Mouse (Mus musculus) intestine, embryonic 16.5 days (tissue): ENCODE measurements around the gene Sptlc2. TPM values are rescaled to one million over a fixed set of nuclear protein-coding genes. Genes with fewer than 3 reads are reported as not detected.
"Not testable (repeated sequence)": the region's sequence is repeated elsewhere in the genome, so short reads cannot be mapped to it uniquely, and the experiment has no call there.

Source experiments
- ATAC-seq: fragments of 200-750 bp; cut with Nextera tagmentation; 2 replicates; pipeline ENCODE4 v1.8.0; 2017; ENCODE audit warnings: moderate TSS enrichment, moderate library complexity
- H3K27ac ChIP-seq: fragments of 300-500 bp; sonication (generic); 2 replicates; pipeline ENCODE4 v1.5.1; 2014; ENCODE audit warnings: mild to moderate bottlenecking, low read length
- H3K27me3 ChIP-seq: fragments of 300-500 bp; sonication (generic); replicated peaks from 2 replicates; pipeline ENCODE4 v1.6.1; 2014; ENCODE audit warnings: low read length, control low read depth, mixed read lengths; ENCODE audit not compliant: control insufficient read depth, insufficient read depth
- H3K36me3 ChIP-seq: fragments of 300-500 bp; sonication (generic); 2 replicates; pipeline ENCODE4 v1.6.1; 2014; ENCODE audit warnings: low read length, control low read depth; ENCODE audit not compliant: control insufficient read depth, insufficient read depth
- H3K4me1 ChIP-seq: fragments of 300-500 bp; sonication (generic); 2 replicates; pipeline ENCODE4 v1.6.1; 2014; ENCODE audit warnings: low read length, control low read depth, mixed read lengths; ENCODE audit not compliant: control insufficient read depth, insufficient read depth
- H3K4me2 ChIP-seq: fragments of 300-500 bp; sonication (generic); 2 replicates; pipeline ENCODE4 v1.6.1; 2014; ENCODE audit warnings: low read depth, low read length, control low read depth
- H3K4me3 ChIP-seq: fragments of 300-500 bp; sonication (generic); 2 replicates; pipeline ENCODE4 v1.5.1; 2014; ENCODE audit warnings: mild to moderate bottlenecking, low read length
- H3K9ac ChIP-seq: fragments of 300-500 bp; sonication (generic); 2 replicates; pipeline ENCODE4 v1.6.1; 2014; ENCODE audit warnings: low read depth, low read length
- H3K9me3 ChIP-seq: fragments of 300-500 bp; sonication (generic); 2 replicates; pipeline ENCODE4 v1.6.1; 2016; ENCODE audit warnings: low read length, control low read depth; ENCODE audit not compliant: control insufficient read depth
- WGBS: fragments of 180-500 bp; shearing (Covaris S2); extraction: QIAGEN DNeasy Blood & Tissue Kit; methylation state at CpG from one replicate; pipeline ENCODE4 v1.1.7; 2014; 5-methylcytosine and 5-hydroxymethylcytosine counted together
- polyA plus RNA-seq: library from polyadenylated mRNA; unstranded; fragments of >200 nt; fragmentation: Nextera tagmentation; extraction: Ambion mirVana; gene quantifications from 2 replicates; pipeline ENCODE4 v1.2.1, GENCODE M21; 2015

Sptlc2 gene
- polyA plus RNA-seq, 1 experiment from 2014 or later: 126 TPM

DNA sequence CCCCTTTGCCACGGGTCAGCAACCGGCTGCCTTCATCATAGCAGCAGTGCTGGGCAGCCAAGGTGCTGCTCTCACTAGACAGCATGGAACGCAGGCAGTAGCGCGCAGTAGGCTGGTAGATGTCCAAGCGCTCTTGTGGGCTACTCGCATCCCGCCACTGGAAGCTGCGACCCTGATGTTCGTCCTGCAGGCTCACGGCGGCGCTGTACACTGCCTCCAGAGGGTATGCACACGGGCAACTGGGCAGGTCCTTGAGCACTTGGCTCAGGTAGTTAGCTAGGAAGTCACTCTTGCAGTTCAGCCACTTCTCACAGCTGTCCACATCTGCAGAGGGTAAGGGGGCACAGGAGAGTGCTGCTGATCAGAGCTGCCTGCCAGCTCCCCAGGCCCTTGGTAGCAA, 108.3 kb downstream of the Sptlc2 start:
- peaks cover 3% of the 10 kb centered on the region; the same call in 1 of the 2 replicates for H3K36me3 ChIP-seq
- no peaks in the 10 kb centered on the region for H3K27me3 ChIP-seq
- no peak overlapping the region for H3K27ac ChIP-seq
- H3K4me3 ChIP-seq: no peak overlapping the region
- 47% methylated on average over 14 of the region's 14 CpGs for WGBS
- H3K4me2 ChIP-seq: no peak overlapping the region
- H3K9ac ChIP-seq: no peak overlapping the region
- no peaks in the 10 kb centered on the region for H3K9me3 ChIP-seq
- peaks cover 12% of the 10 kb centered on the region for H3K4me1 ChIP-seq
- peak; percentile 13 for ATAC-seq

DNA sequence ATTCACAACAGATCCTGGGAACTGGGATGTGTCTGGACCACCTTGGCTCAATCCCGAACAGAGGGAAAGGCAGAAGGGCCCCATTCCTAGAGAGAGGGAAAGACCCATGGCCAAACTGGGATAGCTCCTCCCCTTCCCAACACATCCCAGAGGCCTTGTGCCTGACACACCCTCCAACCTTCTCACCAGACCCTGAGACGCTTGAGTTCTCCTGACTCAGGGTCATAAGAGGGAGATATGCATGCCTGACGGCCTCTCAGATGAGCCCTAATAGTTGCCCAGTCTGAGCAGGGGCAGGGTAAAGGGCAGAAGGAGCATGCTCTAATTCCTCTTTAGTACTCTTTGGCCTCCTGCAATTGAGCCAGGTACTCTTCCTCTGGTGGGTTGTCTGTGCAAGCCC, 108.8 kb downstream of the Sptlc2 start:
- Histone ChIP-seq H3K27ac (no peak overlapping the region), H3K36me3 (peaks cover 4% of the 10 kb centered on the region), H3K27me3 (no peaks in the 10 kb centered on the region), H3K9me3 (no peaks in the 10 kb centered on the region), H3K4me3 (no peak overlapping the region), H3K4me2 (no peak overlapping the region), H3K9ac (no peak overlapping the region), H3K4me1 (peaks cover 12% of the 10 kb centered on the region)
- peak; percentile 78 for ATAC-seq
- 46% methylated on average over 3 of the region's 3 CpGs for whole genome bisulfite sequencing

DNA sequence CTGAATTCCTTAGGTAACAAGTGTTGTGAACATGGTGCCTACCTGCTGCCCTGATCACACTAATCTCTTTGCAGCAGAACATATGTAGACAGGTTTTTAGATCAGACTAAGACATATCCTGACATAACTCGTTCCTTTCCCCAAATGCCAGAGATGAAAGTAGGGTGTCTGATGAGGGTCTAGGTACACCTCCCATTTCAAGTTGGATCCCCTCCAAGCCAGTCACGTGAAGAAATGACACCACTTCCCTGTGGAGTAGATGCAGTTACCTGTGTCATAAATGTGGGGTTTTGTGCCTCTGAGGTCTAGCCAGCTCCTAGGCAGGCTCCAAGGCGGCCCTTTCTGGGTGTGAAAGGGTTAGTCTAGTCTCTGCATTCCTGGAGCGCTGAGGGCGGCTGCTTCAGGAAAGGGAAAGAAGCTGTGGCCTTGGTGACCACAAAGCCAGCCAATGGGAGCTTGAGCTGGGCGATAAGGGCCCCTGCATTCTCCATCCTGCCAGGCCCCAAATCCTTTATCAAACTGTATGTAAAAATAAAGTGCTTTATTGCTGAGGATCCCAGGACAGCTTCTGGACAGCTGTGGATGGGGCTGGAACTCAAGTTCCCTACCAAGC, 109.9 kb downstream of the Sptlc2 start:
- H3K4me3 ChIP-seq: no peak overlapping the region
- H3K36me3 ChIP-seq: peaks cover 10% of the 10 kb centered on the region
- peaks cover 12% of the 10 kb centered on the region for H3K4me1 ChIP-seq
- peak; percentile 66 for ATAC-seq
- WGBS: 13% methylated on average over 6 of the region's 6 CpGs
- no peaks in the 10 kb centered on the region for H3K27me3 ChIP-seq
- no peaks in the 10 kb centered on the region for H3K9me3 ChIP-seq
- H3K27ac ChIP-seq: peak overlapping the region; percentile 27; the same call in 1 of the 2 replicates
- no peak overlapping the region for H3K4me2 ChIP-seq
- H3K9ac ChIP-seq: no peak overlapping the region

DNA sequence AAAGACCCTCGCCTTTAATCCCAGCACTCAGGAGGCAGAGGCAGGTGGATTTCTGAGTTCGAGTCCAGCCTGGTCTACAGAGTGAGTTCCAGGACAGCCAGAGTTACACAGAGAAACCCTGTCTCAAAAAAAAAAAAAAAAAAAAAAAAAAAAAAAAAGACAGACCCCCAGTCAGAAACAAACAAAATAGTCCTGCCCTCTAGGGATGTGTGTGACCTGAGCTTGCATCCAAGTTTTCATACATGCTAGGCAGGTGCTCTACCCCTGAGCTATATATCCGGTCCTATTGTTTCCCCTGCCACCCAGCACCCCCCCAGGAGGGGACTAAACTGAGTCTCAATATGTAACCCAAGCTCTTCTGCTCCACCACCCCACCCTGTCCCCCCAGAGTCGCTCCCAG, 110.9 kb downstream of the Sptlc2 start:
- not testable (repeated sequence) for H3K9ac ChIP-seq, H3K27me3 ChIP-seq, ATAC-seq, H3K4me2 ChIP-seq, H3K27ac ChIP-seq, H3K4me3 ChIP-seq, H3K9me3 ChIP-seq
- WGBS: 85% methylated on average over 4 of the region's 4 CpGs
- Histone ChIP-seq H3K4me1 (peaks cover 12% of the 10 kb centered on the region), H3K36me3 (peaks cover 19% of the 10 kb centered on the region)

DNA sequence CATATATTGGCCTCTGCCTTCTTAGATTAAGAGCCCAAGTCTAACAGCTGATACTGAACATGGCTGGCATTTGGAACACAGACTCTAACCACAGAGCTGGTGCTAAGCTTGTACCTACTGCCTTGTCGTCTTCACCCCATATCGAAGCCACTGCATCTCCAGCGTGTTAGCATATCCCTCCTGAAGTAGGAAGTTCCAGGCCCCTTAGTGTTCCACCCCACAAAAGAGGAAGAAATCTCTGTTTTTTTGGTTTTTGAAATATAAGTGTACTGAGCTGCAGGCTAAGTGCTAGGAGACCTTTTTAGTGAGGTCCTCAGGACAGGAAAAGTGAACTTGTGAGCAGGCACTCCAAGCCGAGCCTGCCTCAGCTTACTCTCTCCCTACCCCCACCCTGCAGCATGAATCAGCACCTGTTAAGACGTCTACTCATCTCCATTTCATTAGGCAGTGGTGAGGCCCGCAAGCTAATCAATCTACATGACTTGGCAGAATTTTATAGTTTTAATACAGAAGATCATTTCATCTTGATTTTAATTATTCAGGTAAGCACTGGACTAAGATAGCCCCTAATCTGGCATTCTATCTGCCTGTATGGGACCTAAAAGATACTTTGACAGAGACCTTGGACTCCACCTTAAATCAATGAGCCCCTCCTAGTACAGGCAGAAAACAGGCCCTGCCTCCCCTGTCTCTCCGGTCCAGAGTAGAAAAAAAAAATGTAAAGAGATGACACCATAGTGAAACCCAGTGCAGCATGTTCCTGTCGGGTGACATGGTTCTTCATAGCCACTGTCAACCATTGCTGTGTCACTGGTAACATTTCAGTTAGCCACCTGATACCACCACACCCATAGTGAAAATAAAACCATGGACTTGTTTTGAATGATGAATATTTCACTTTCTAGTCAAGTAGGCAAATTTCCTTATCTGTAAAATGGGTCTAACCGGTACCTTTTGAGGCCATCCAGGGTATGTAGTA, 113.0 kb downstream of the Sptlc2 start:
- Histone ChIP-seq H3K9me3 (no peaks in the 10 kb centered on the region), H3K4me1 (peaks cover 12% of the 10 kb centered on the region), H3K27me3 (no peaks in the 10 kb centered on the region), H3K4me3 (no peak overlapping the region), H3K4me2 (no peak overlapping the region), H3K36me3 (peaks cover 24% of the 10 kb centered on the region), H3K27ac (no peak overlapping the region), H3K9ac (no peak overlapping the region)
- no peak for ATAC-seq
- WGBS: 88% methylated on average over 9 of the region's 9 CpGs

DNA sequence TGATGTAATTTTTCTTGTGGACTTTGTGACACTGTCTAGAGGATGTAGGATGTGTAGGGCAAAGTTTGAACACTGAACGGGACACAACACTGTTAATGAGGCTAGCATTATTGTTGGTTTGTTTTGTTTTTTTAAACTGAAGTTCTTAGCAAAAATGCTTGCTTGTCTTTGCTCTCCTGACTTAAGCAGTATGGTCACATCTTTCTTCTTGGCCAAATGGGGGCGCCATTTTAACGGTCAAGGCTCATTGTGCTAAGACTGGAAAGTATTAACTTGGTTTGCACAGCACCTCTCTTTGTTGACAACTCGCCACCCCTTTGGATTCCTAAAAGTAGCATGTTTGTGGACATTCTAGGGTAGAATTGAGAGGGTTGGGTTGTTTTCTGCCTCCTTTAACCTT, 120.5 kb downstream of the Sptlc2 start:
- no peak for ATAC-seq
- WGBS: 28% methylated on average over 4 of the region's 4 CpGs
- Histone ChIP-seq H3K9me3 (no peaks in the 10 kb centered on the region), H3K27ac (no peak overlapping the region), H3K36me3 (peaks cover 12% of the 10 kb centered on the region), H3K27me3 (no peaks in the 10 kb centered on the region), H3K4me1 (peaks cover 10% of the 10 kb centered on the region), H3K4me2 (peak overlapping the region; percentile 73), H3K4me3 (peak overlapping the region; percentile 88), H3K9ac (peak overlapping the region; percentile 92)

DNA sequence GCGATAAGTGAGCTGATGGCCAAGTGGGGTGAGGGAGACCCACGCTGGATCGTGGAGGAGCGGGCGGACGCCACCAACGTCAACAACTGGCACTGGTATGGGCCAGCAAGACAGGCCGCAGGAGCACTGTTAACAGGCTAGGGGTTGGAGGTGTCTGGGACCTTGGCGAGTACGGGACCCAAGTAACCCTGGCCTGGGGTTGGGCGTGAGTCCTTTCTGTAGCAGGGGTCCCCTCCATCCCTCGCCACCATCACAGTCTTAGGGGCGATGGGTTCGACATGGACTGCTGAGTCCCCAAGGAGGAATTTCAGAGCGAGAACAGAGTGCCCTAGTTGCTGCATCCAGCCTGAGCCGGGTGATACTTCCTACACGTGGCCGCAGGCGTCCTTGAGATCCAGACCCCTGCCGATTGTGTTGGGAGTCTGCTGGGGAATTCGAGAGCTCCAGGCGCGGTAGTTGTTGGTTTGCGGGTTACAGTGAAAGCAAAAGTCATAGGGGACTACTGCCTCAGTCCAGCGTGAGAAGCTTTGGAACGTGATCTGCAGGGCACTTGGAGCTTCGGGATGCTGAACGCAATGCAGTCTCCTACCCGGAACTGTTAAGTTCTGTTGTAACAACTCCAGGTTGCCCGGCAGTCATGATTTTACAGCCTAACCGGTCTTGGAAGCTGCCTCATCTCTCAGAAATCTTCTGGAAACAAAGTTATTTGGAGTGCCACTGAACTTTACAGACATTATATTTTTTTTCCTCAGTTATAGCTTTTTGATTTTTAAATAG, 121.1 kb downstream of the Sptlc2 start:
- H3K9me3 ChIP-seq: no peaks in the 10 kb centered on the region
- H3K27ac ChIP-seq: peak overlapping the region; percentile 90
- peak overlapping the region; percentile 88 for H3K4me3 ChIP-seq
- no peaks in the 10 kb centered on the region for H3K27me3 ChIP-seq
- H3K4me1 ChIP-seq: peaks cover 10% of the 10 kb centered on the region
- peaks cover 8% of the 10 kb centered on the region; the same call in 1 of the 2 replicates for H3K36me3 ChIP-seq
- peak; percentile 65 for ATAC-seq
- WGBS: under 1% methylated on average over 31 of the region's 31 CpGs
- H3K4me2 ChIP-seq: peak overlapping the region; percentile 73
- peak overlapping the region; percentile 92 for H3K9ac ChIP-seq

DNA sequence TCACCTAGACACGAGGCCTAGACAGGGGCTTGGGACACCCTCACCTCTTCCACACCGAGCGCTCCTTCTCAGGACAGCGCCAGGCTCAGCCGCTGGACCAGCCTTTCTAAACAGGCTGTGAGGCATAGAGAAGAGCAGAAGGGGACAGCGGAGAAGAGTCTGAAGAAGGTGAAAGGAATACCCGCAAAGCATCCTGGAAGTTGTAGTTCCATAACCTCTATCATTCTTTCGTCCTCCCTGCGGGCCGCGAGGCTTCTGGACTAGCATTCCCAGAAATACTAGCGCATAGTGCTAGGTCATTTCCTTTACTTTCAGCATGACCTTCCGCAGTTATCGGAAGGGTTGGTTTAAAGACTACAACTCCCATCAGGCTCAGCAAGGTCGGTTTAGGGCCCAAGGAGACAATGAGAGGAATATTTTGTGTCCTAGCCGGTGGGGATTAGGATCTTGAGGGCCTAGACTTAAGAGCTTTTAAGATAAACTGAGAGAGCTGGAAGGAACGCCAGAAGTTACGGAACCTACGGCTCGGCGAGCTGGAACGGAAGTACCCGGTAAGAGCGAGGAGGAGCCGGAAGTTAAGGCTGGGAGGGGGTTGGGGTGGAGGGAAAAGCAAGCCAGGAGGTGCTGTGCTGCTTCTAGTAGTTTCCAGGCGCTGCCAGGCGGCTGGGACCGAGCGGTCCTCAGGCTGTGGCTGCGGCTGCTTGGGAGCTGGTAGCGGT, 121.9 kb downstream of the Sptlc2 start, which contains the start of the genes Vipas39 and Ahsa1:
Vipas39 (minus strand) TSS at position 149 of the 719 bp plus-strand sequence.
Ahsa1 (plus strand) TSS at position 372 of the 719 bp plus-strand sequence.
- no peaks in the 10 kb centered on the region for H3K9me3 ChIP-seq
- ATAC-seq: peak; percentile 98
- H3K27me3 ChIP-seq: no peaks in the 10 kb centered on the region
- H3K4me1 ChIP-seq: peaks cover 10% of the 10 kb centered on the region
- peak within 1 kb of the TSS; percentile 88 for H3K4me3 ChIP-seq
- H3K36me3 ChIP-seq: peaks cover 8% of the 10 kb centered on the region; the same call in 1 of the 2 replicates
- H3K4me2 ChIP-seq: peak within 1 kb of the TSS; percentile 73
- peak within 1 kb of the TSS; percentile 90 for H3K27ac ChIP-seq
- WGBS: under 1% methylated on average over 31 of the region's 31 CpGs
- peak within 1 kb of the TSS; percentile 92 for H3K9ac ChIP-seq
